8 mouse cellular contexts compared by ENCODE assay signal in genomic region chr2:166793542-166794214, GRCm38 (mm10). TPM values are rescaled to one million over a fixed set of nuclear protein-coding genes. Genes with fewer than 3 reads are reported as not detected.
DNase-seq lines count a peak whose midpoint lies in the region; ATAC-seq and TF ChIP-seq lines count a peak whose summit lies in the region.
"Not testable (repeated sequence)": the region's sequence is repeated elsewhere in the genome, so short reads cannot be mapped to it uniquely, and the experiment has no call there.

No protein-coding gene starts in this region.

- peak; percentile 83 for DNase-seq in ES-CJ7 (ENCODE audit: low read depth, low spot score)
- DNase-seq in cerebellum, adult 11-12 months = peak; percentile 81
- DNase-seq in heart, postnatal 25 days (ENCODE audit: low spot score) = peak; percentile 65
- peak; percentile 78 to 86 for DNase-seq in layer of hippocampus, adult 2 months (ENCODE audit: low spot score in 2 of 2)
- DNase-seq in thymus, adult 2 months = peak; percentile 87

- H3K4me3 ChIP-seq in forebrain, embryonic 15.5 days = peak overlapping the region; percentile 81
- peak overlapping the region; percentile 57 for H3K4me3 ChIP-seq in layer of hippocampus, adult 2 months
- H3K4me3 ChIP-seq in lung, embryonic 15.5 days = peak overlapping the region; percentile 78
- H3K4me3 ChIP-seq in olfactory bulb, adult 2 months (ENCODE audit: insufficient read depth, low read depth, low read length) = peak overlapping the region; percentile 73
- H3K4me3 ChIP-seq in thymus, adult 2 months (ENCODE audit: control insufficient read depth, insufficient read depth, low read length) = peak overlapping the region; percentile 90

- peaks cover 23% of the 10 kb centered on the region for H3K4me1 ChIP-seq in forebrain, embryonic 15.5 days
- H3K4me1 ChIP-seq in lung, embryonic 15.5 days = peaks cover 12% of the 10 kb centered on the region
- H3K4me1 ChIP-seq in olfactory bulb, adult 2 months (ENCODE audit: control insufficient read depth, insufficient read depth, low read length); thymus, adult 2 months (replicated peaks; ENCODE audit: control insufficient read depth, insufficient read depth, low read length): not testable (repeated sequence)

- peak; percentile 91 for ATAC-seq in forebrain, embryonic 15.5 days (replicated peaks)
- ATAC-seq in lung, embryonic 15.5 days (ENCODE audit: borderline replicate concordance, extremely low read depth, low FRiP score, low TSS enrichment) = peak; percentile 92

- peak; percentile 51; the same call in 1 of the 2 replicates for TF ChIP-seq POLR2A in olfactory bulb, adult 2 months (IDR thresholded peaks at IDR 0.05; ENCODE audit: insufficient read depth, low read depth, low read length)
- peak; percentile 36; the same call in 1 of the 2 replicates for TF ChIP-seq POLR2A in thymus, adult 2 months (IDR thresholded peaks at IDR 0.05; ENCODE audit: control insufficient read depth, extremely low read depth, insufficient read depth, low read length, poor library complexity)

- not testable (repeated sequence) for H3K9me3 ChIP-seq in forebrain, embryonic 15.5 days; lung, embryonic 15.5 days

- peak overlapping the region; percentile 75 for H3K9ac ChIP-seq in forebrain, embryonic 15.5 days (replicated peaks)
- H3K9ac ChIP-seq in lung, embryonic 15.5 days = peak overlapping the region; percentile 78

- intact Hi-C loops in heart, postnatal 25 days (cut with DNase I) = not testable (repeated sequence)

- peak overlapping the region; percentile 72 for H3K27ac ChIP-seq in forebrain, embryonic 15.5 days (replicated peaks)
- H3K27ac ChIP-seq in layer of hippocampus, adult 2 months = peak overlapping the region; percentile 91
- peak overlapping the region; percentile 74 for H3K27ac ChIP-seq in lung, embryonic 15.5 days
- peak overlapping the region; percentile 94 for H3K27ac ChIP-seq in olfactory bulb, adult 2 months (ENCODE audit: insufficient read depth, low read depth, low read length)
- peak overlapping the region; percentile 33; the same call in 1 of the 2 replicates for H3K27ac ChIP-seq in thymus, adult 2 months (ENCODE audit: control insufficient read depth, insufficient read depth, low read length)

- peak overlapping the region; percentile 61 for H3K4me2 ChIP-seq in forebrain, embryonic 15.5 days (replicated peaks)
- H3K4me2 ChIP-seq in lung, embryonic 15.5 days = peak overlapping the region; percentile 55

- H3K27me3 ChIP-seq in forebrain, embryonic 15.5 days; lung, embryonic 15.5 days; thymus, adult 2 months (ENCODE audit: control insufficient read depth, insufficient read depth, low read length): not testable (repeated sequence)

- WGBS in forebrain, embryonic 15.5 days = under 1% methylated on average over 76 of the region's 76 CpGs
- WGBS in lung, embryonic 15.5 days = under 1% methylated on average over 74 of the region's 76 CpGs
- under 1% methylated on average over 76 of the region's 76 CpGs for WGBS in olfactory bulb, adult 2 months
- WGBS in thymus, adult 2 months = under 1% methylated on average over 75 of the region's 76 CpGs

- peaks cover 26% of the 10 kb centered on the region for H3K36me3 ChIP-seq in forebrain, embryonic 15.5 days
- peaks cover 28% of the 10 kb centered on the region for H3K36me3 ChIP-seq in lung, embryonic 15.5 days
- not testable (repeated sequence) for H3K36me3 ChIP-seq in thymus, adult 2 months (ENCODE audit: control insufficient read depth, insufficient read depth, low read length)

- TF ChIP-seq CTCF in layer of hippocampus, adult 2 months (conservative IDR thresholded peaks at IDR 0.05); olfactory bulb, adult 2 months (IDR thresholded peaks at IDR 0.05; ENCODE audit: insufficient read depth, low read depth, low read length); thymus, adult 2 months (IDR thresholded peaks at IDR 0.05; ENCODE audit: borderline replicate concordance, control insufficient read depth, extremely low read depth, insufficient read depth, low read length, poor library complexity): not testable (repeated sequence)

RNA-seq across cellular contexts. Expression of gene Trp53rkb, which starts 1.3 kb away (rescaled TPM):
- 8.2 and 9.8 TPM in 2 replicates for polyA plus RNA-seq in forebrain, embryonic 15.5 days (2015; fragmentation: Nextera tagmentation; extraction: Ambion mirVana)
- 1 to 10 TPM; 2.3 to 3.7 TPM for total RNA-seq in heart, postnatal 25 days (2021)
- 1 to 10 TPM; 5.8 to 7.9 TPM for total RNA-seq in layer of hippocampus, adult 2 months (2021)
- 6.8 and 7.5 TPM in 2 replicates for polyA plus RNA-seq in lung, embryonic 15.5 days (2015; fragmentation: Nextera tagmentation; extraction: Ambion mirVana)
- not detected in 2 replicates for polyA plus RNA-seq in olfactory bulb, adult 2 months (2012; ENCODE audit: insufficient read depth, insufficient read length, low replicate concordance, missing spikeins)
- 10.2 and 11.4 TPM in 2 replicates for polyA plus RNA-seq in thymus, adult 2 months (2012; rRNA removed)

RNA-seq across cellular contexts. Expression of gene Arfgef2, which starts 11.7 kb away (rescaled TPM):
- 2.9 and 3.0 TPM in 2 replicates for polyA plus RNA-seq in forebrain, embryonic 15.5 days (2015; fragmentation: Nextera tagmentation; extraction: Ambion mirVana)
- total RNA-seq in heart, postnatal 25 days (2021) = 10 to 100 TPM; 42.6 to 43.8 TPM
- total RNA-seq in layer of hippocampus, adult 2 months (2021) = 10 to 100 TPM; 52.9 to 59.5 TPM
- 4.2 and 5.0 TPM in 2 replicates for polyA plus RNA-seq in lung, embryonic 15.5 days (2015; fragmentation: Nextera tagmentation; extraction: Ambion mirVana)
- 46.0 TPM in 1 of 2 replicates, not detected in the other for polyA plus RNA-seq in olfactory bulb, adult 2 months (2012; ENCODE audit: insufficient read depth, insufficient read length, low replicate concordance, missing spikeins)
- polyA plus RNA-seq in thymus, adult 2 months (2012; rRNA removed) = 18.7 and 20.0 TPM in 2 replicates

Comparison
In these comparisons a context has a peak if more than half of its experiments do, and no peak if none do; other contexts are left out.
1. Peak in every context shown above with its lines: DNase-seq, ATAC-seq, H3K4me3 ChIP-seq and H3K27ac ChIP-seq.
2. H3K27ac ChIP-seq: peak in every context shown above with its lines; median percentile 94 in olfactory bulb, adult 2 months; 91 in layer of hippocampus, adult 2 months; 74 in lung, embryonic 15.5 days; 72 in forebrain, embryonic 15.5 days; 33 in thymus, adult 2 months.